Mouse (Mus musculus) MEL (cell line): Measurements from ENCODE around the gene Nqo2. TPM values are rescaled to one million over a fixed set of nuclear protein-coding genes. Genes with fewer than 3 reads are reported as not detected.

Experiments used
- DNase-seq: peaks from one replicate; pipeline ENCODE4 v3.0.0; 2011; ENCODE audit warnings: low read depth, low spot score
- H3K27ac ChIP-seq: 2 replicates; pipeline ENCODE4 v1.5.1; 2012; ENCODE audit warnings: low read depth, mild to moderate bottlenecking, control low read depth, low read length, moderate library complexity; ENCODE audit not compliant: control insufficient read depth
- H3K27me3 ChIP-seq, 2 experiments: fragments of 150-350 bp in 1 of 2; sonication (generic) in 1 of 2; 2 replicates each; pipeline ENCODE4 v1.6.1; 2012; ENCODE audit warnings: low read length in 2 of 2, mild to moderate bottlenecking in 2 of 2, improper control_type of control experiment in 1 of 2, moderate library complexity in 1 of 2; ENCODE audit not compliant: insufficient read depth in 2 of 2, control insufficient read depth in 1 of 2
- H3K36me3 ChIP-seq, 2 experiments: 2 replicates each; pipeline ENCODE4 v1.6.1; 2012 to 2014; ENCODE audit warnings: low read length in 2 of 2, improper control_type of control experiment in 1 of 2, inconsistent platforms in 1 of 2, mild to moderate bottlenecking in 1 of 2; ENCODE audit not compliant: insufficient read depth in 2 of 2, control insufficient read depth in 1 of 2
- H3K4me1 ChIP-seq, 2 experiments: fragments of 150-350 bp in 1 of 2; sonication (generic) in 1 of 2; 2 replicates each; pipeline ENCODE4 v1.6.1; 2012; ENCODE audit warnings: low read length in 2 of 2, improper control_type of control experiment in 1 of 2, mild to moderate bottlenecking in 1 of 2; ENCODE audit not compliant: insufficient read depth in 2 of 2, control insufficient read depth in 1 of 2
- H3K4me3 ChIP-seq, 2 experiments: fragments of 150-350 bp in 1 of 2; sonication (generic) in 1 of 2; 2 replicates each; pipeline ENCODE4 v1.5.1; 2012; ENCODE audit warnings: low read depth in 2 of 2, low read length in 2 of 2, mild to moderate bottlenecking in 2 of 2, moderate library complexity in 2 of 2, control low read depth in 1 of 2, improper control_type of control experiment in 1 of 2; ENCODE audit not compliant: control insufficient read depth in 1 of 2, insufficient read depth in 1 of 2
- H3K79me2 ChIP-seq: 2 replicates; pipeline ENCODE4 v1.6.1; 2012; ENCODE audit warnings: mild to moderate bottlenecking, low read length, moderate library complexity; ENCODE audit not compliant: control insufficient read depth, poor library complexity, insufficient read depth
- H3K9ac ChIP-seq: 2 replicates; pipeline ENCODE4 v1.6.1; 2012; ENCODE audit warnings: low read depth, mild to moderate bottlenecking, control low read depth, low read length, moderate library complexity; ENCODE audit not compliant: control insufficient read depth, poor library complexity, severe bottlenecking
- H3K9me3 ChIP-seq: fragments of 150-350 bp; sonication (generic); replicated peaks from 2 replicates; pipeline ENCODE4 v1.6.1; 2012; ENCODE audit warnings: mild to moderate bottlenecking, low read length, improper control_type of control experiment, moderate library complexity; ENCODE audit not compliant: insufficient read depth
- CTCF ChIP-seq, 3 experiments: IDR thresholded peaks in 2 of 3; conservative IDR thresholded peaks in 1 of 3; 2 replicates each; pipeline ENCODE4 v1.5.1; 2011 to 2012; ENCODE audit warnings: low read length in 3 of 3, low read depth in 2 of 3, mild to moderate bottlenecking in 2 of 3, improper control_type of control experiment in 1 of 3, inconsistent platforms in 1 of 3, mixed read lengths in 1 of 3, moderate library complexity in 1 of 3; ENCODE audit not compliant: control insufficient read depth in 1 of 3, insufficient read depth in 1 of 3, poor library complexity in 1 of 3, severe bottlenecking in 1 of 3
- ELF1 ChIP-seq: IDR thresholded peaks from 2 replicates; pipeline ENCODE4 v1.6.1; 2014; ENCODE audit warnings: low read depth, mild to moderate bottlenecking, inconsistent platforms, low read length, improper control_type of control experiment, moderate library complexity
- EP300 ChIP-seq, 2 experiments: IDR thresholded peaks; 2 replicates each; pipeline ENCODE4 v1.6.1; 2011; ENCODE audit warnings: improper control_type of control experiment in 2 of 2, low read length in 2 of 2, low read depth in 1 of 2, mild to moderate bottlenecking in 1 of 2
- ETS1 ChIP-seq: IDR thresholded peaks from 2 replicates; pipeline ENCODE4 v1.6.1; 2012; ENCODE audit warnings: low read depth, mild to moderate bottlenecking, inconsistent platforms, low read length, improper control_type of control experiment, moderate library complexity
- GABPA ChIP-seq: IDR thresholded peaks from 2 replicates; pipeline ENCODE4 v1.6.1; 2012; ENCODE audit warnings: low read depth, mild to moderate bottlenecking, inconsistent platforms, low read length, improper control_type of control experiment, moderate library complexity
- GATA1 ChIP-seq: IDR thresholded peaks from 2 replicates; pipeline ENCODE4 v1.6.1; 2011; ENCODE audit warnings: low read depth, low read length, improper control_type of control experiment
- MAX ChIP-seq: IDR thresholded peaks from 2 replicates; pipeline ENCODE4 v1.6.1; 2011; ENCODE audit warnings: low read length, improper control_type of control experiment
- MAZ ChIP-seq: IDR thresholded peaks from 2 replicates; pipeline ENCODE4 v1.6.1; 2012; ENCODE audit warnings: low read depth, mild to moderate bottlenecking, inconsistent platforms, low read length, improper control_type of control experiment
- MXI1 ChIP-seq: IDR thresholded peaks from 2 replicates; pipeline ENCODE4 v1.6.1; 2011; ENCODE audit warnings: mild to moderate bottlenecking, low read depth, low read length, improper control_type of control experiment
- MYB ChIP-seq: IDR thresholded peaks from 2 replicates; pipeline ENCODE4 v1.6.1; 2011; ENCODE audit warnings: mild to moderate bottlenecking, low read depth, low read length, improper control_type of control experiment
- NELFE ChIP-seq: IDR thresholded peaks from 2 replicates; pipeline ENCODE4 v1.6.1; 2011; ENCODE audit warnings: low read depth, low read length, improper control_type of control experiment
- NRF1 ChIP-seq: IDR thresholded peaks from 2 replicates; pipeline ENCODE4 v1.6.1; 2014; ENCODE audit warnings: low read depth, mild to moderate bottlenecking, inconsistent platforms, low read length, improper control_type of control experiment, moderate library complexity; ENCODE audit not compliant: poor library complexity, insufficient read depth, severe bottlenecking
- POLR2A ChIP-seq, 2 experiments: IDR thresholded peaks; 2 replicates each; pipeline ENCODE4 v1.6.1; 2011 to 2012; ENCODE audit warnings: low read length in 2 of 2, mild to moderate bottlenecking in 2 of 2, control low read depth in 1 of 2, improper control_type of control experiment in 1 of 2, low read depth in 1 of 2, moderate library complexity in 1 of 2; ENCODE audit not compliant: control insufficient read depth in 1 of 2, insufficient read depth in 1 of 2, poor library complexity in 1 of 2
- RAD21 ChIP-seq: IDR thresholded peaks from 2 replicates; pipeline ENCODE4 v1.6.1; 2011; ENCODE audit warnings: mild to moderate bottlenecking, low read depth, low read length, improper control_type of control experiment
- SIN3A ChIP-seq: IDR thresholded peaks from 2 replicates; pipeline ENCODE4 v1.6.1; 2012; ENCODE audit warnings: low read length, improper control_type of control experiment, inconsistent platforms
- SMC3 ChIP-seq: IDR thresholded peaks from 2 replicates; pipeline ENCODE4 v1.6.1; 2011; ENCODE audit warnings: low read depth, low read length, improper control_type of control experiment
- TCF12 ChIP-seq: IDR thresholded peaks from 2 replicates; pipeline ENCODE4 v1.6.1; 2014; ENCODE audit warnings: low read depth, mild to moderate bottlenecking, inconsistent platforms, low read length, improper control_type of control experiment, moderate library complexity
- UBTF ChIP-seq: IDR thresholded peaks from 2 replicates; pipeline ENCODE4 v1.6.1; 2012; ENCODE audit warnings: low read depth, mild to moderate bottlenecking, inconsistent platforms, low read length, improper control_type of control experiment, moderate library complexity, borderline replicate concordance; ENCODE audit not compliant: insufficient read depth
- USF1 ChIP-seq: IDR thresholded peaks from 2 replicates; pipeline ENCODE4 v1.6.1; 2014; ENCODE audit warnings: low read depth, mild to moderate bottlenecking, inconsistent platforms, low read length, improper control_type of control experiment, moderate library complexity
- ZC3H11A ChIP-seq: IDR thresholded peaks from 2 replicates; pipeline ENCODE4 v1.6.1; 2012; ENCODE audit warnings: low read depth, mild to moderate bottlenecking, inconsistent platforms, low read length, improper control_type of control experiment
- ZMIZ1 ChIP-seq: IDR thresholded peaks from 2 replicates; pipeline ENCODE4 v1.6.1; 2012; ENCODE audit warnings: low read depth, mild to moderate bottlenecking, inconsistent platforms, low read length, improper control_type of control experiment, moderate library complexity
- ZNF384 ChIP-seq: IDR thresholded peaks from 2 replicates; pipeline ENCODE4 v1.6.1; 2012; ENCODE audit warnings: low read depth, mild to moderate bottlenecking, inconsistent platforms, low read length, improper control_type of control experiment
- polyA plus RNA-seq, 2 experiments: library from polyadenylated mRNA; stranded (reverse) in 1 of 2; unstranded in 1 of 2; fragments of >175 nt in 1 of 2; fragments of >200 nt in 1 of 2; gene quantifications; 2 replicates each; pipeline versions ENCODE4 v1.2.1 to v1.2.4; 2012; ENCODE audit warnings: low replicate concordance in 2 of 2, low read depth in 1 of 2; ENCODE audit not compliant: insufficient read length in 2 of 2, insufficient read depth in 1 of 2, missing spikeins in 1 of 2
- total RNA-seq: library from RNA; depleted of rRNA; stranded (reverse); fragments of 300-350 nt; gene quantifications from 2 replicates; pipeline ENCODE4 v1.2.3, GENCODE M21; 2012

Nqo2 gene
- total and polyA plus RNA-seq, 3 experiments = 3.7 to 7.6 TPM; not detected in 1

DNA sequence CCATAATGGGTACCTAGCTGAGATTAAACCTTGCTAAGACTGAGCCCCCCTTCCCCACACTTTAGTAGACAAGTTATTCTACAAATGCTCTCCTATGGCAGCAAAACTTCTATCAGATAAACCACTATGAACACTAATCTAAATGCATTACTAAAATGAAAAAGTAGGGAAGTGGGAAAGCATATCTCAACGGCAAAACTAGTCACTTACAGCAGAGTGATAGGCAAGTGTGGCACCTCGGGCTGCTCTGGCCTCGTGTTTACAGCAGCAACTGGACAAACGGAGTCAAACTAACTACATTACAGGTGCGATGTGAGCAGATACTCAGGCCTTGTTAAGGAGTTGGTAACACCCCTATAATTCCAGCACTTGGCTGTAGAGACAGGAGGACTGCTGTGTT is 25.1 kb downstream of the Nqo2 start:
- H3K27me3 ChIP-seq = no peaks in the 10 kb centered on the region
- H3K9ac ChIP-seq = 0 out of 2 replicates have a peak overlapping the region, but pooled peaks have one; percentile 4
- peak overlapping the region; percentile 12; the same call in 1 of the 2 replicates for H3K27ac ChIP-seq
- peak; percentile 40 for DNase-seq
- TF ChIP-seq SMC3 (no peak), ETS1 (0 out of 2 replicates have a peak, but pooled peaks have one; percentile 29), ZMIZ1 (no peak), MAZ (no peak), GATA1 (peak; percentile 34; the same call in 1 of the 2 replicates), MXI1 (no peak), ELF1 (no peak), MYB (peak; percentile 58), EP300 (IDR thresholded peaks at IDR 0.05; ENCODE audit: low read depth in 1 of 2, low read length in 2 of 2) (peak; percentile 59 to 67; a peak in 3 of 4 replicates), ZNF384 (no peak), NRF1 (no peak), GABPA (no peak), UBTF (no peak), TCF12 (no peak), NELFE (no peak), MAX (0 out of 2 replicates have a peak, but pooled peaks have one; percentile 51)
- peaks cover 0 to 6% of the 10 kb centered on the region in 2 experiments; a peak in 2 of 4 replicates for H3K36me3 ChIP-seq
- H3K4me3 ChIP-seq = no peak overlapping the region
- no peaks in the 10 kb centered on the region for H3K9me3 ChIP-seq
- H3K79me2 ChIP-seq = no peaks in the 10 kb centered on the region
- H3K4me1 ChIP-seq = peaks cover 6 to 11% of the 10 kb centered on the region in 2 experiments; a peak in 3 of 4 replicates

DNA sequence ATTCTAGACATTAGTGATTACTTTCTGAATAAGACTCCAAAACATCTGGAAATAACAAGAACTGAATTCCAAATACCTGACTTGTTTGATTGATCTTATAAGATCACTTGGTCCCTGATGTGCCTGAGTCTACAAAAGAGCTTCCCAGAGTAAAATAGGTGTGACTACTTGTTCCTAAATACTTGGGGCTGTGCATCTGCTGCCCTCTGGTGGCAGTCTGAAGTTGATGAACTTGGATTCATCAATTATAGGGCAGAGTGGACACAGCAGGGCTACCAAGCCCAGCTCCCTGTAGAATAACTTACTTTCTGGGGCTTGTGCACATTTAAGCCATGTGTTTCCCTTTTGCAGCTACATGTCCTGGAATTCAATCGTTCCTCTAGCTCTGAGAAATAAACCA is 30.7 kb downstream of the Nqo2 start:
- peak; percentile 87 for DNase-seq
- no peaks in the 10 kb centered on the region for H3K79me2 ChIP-seq
- H3K27me3 ChIP-seq = no peaks in the 10 kb centered on the region
- no peak for TF ChIP-seq MXI1
- no peak for TF ChIP-seq POLR2A (IDR thresholded peaks at IDR 0.05; ENCODE audit: control insufficient read depth in 1 of 2, insufficient read depth in 1 of 2, low read depth in 1 of 2, low read length in 2 of 2, poor library complexity in 1 of 2)
- no peak for TF ChIP-seq ZNF384
- peak; percentile 95 for TF ChIP-seq RAD21
- TF ChIP-seq SMC3 = peak; percentile 94
- 0 out of 2 replicates have a peak, but pooled peaks have one; percentile 31 for TF ChIP-seq SIN3A
- TF ChIP-seq CTCF (IDR thresholded peaks at IDR 0.05 in 2 of 3, conservative IDR thresholded peaks at IDR 0.05 in 1 of 3; ENCODE audit: control insufficient read depth in 1 of 3, insufficient read depth in 1 of 3, low read depth in 2 of 3, low read length in 3 of 3, poor library complexity in 1 of 3, severe bottlenecking in 1 of 3) = peak; percentile 81 to 94 (median 86)
- TF ChIP-seq USF1 = no peak
- TF ChIP-seq UBTF = no peak
- peak; percentile 82 for TF ChIP-seq ZC3H11A
- no peaks in the 10 kb centered on the region for H3K9me3 ChIP-seq
- H3K4me1 ChIP-seq = peaks cover 0 to 5% of the 10 kb centered on the region in 2 experiments; a peak in 2 of 4 replicates
- no peak overlapping the region for H3K27ac ChIP-seq
- H3K4me3 ChIP-seq = no peak overlapping the region
- H3K9ac ChIP-seq = no peak overlapping the region
- H3K36me3 ChIP-seq = no peaks in the 10 kb centered on the region; a peak in 1 of 4 replicates
